Mouse (Mus musculus): ENCODE measurements around the gene Fzd9. TPM values are rescaled to one million over a fixed set of nuclear protein-coding genes. Genes with fewer than 3 reads are reported as not detected.
"Not testable (repeated sequence)": the region's sequence is repeated elsewhere in the genome, so short reads cannot be mapped to it uniquely, and the experiment has no call there.

The Fzd9 gene
- total RNA-seq, 2 experiments from 2014 or later = 4.5 to 5.0 TPM

- Histone ChIP-seq H3K27ac (no peak overlapping the region), H3K4me3 (no peak overlapping the region)
- no peak for TF ChIP-seq CTCF (conservative IDR thresholded peaks at IDR 0.05)
- no peak for DNase-seq (ENCODE audit: low spot score in 2 of 2)
Measured at GRCm38 (mm10) chr5:135242136-135242535, 8.9 kb downstream of the Fzd9 start.

- no peak for DNase-seq (ENCODE audit: low spot score in 2 of 2)
- no peak for TF ChIP-seq CTCF (conservative IDR thresholded peaks at IDR 0.05)
- no peak overlapping the region for H3K27ac ChIP-seq
- no peak overlapping the region for H3K4me3 ChIP-seq
Measured at GRCm38 (mm10) chr5:135241474-135241873, 9.6 kb downstream of the Fzd9 start.

- peak; percentile 59 for TF ChIP-seq CTCF (conservative IDR thresholded peaks at IDR 0.05)
- no peak overlapping the region for H3K27ac ChIP-seq
- DNase-seq (ENCODE audit: low spot score in 2 of 2) = no peak
- H3K4me3 ChIP-seq = no peak overlapping the region
Measured at GRCm38 (mm10) chr5:135238832-135239231, 12.2 kb downstream of the Fzd9 start.

- no peak overlapping the region for H3K4me3 ChIP-seq
- H3K27ac ChIP-seq = no peak overlapping the region
- DNase-seq (ENCODE audit: low spot score in 2 of 2) = peak; percentile 54 to 77
- peak; percentile 94 for TF ChIP-seq CTCF (conservative IDR thresholded peaks at IDR 0.05)
Measured at GRCm38 (mm10) chr5:135236571-135236970, 14.5 kb downstream of the Fzd9 start.

- DNase-seq (ENCODE audit: low spot score in 2 of 2) = no peak
- no peak overlapping the region for H3K4me3 ChIP-seq
- H3K27ac ChIP-seq = no peak overlapping the region
- TF ChIP-seq CTCF (conservative IDR thresholded peaks at IDR 0.05) = no peak
Measured at GRCm38 (mm10) chr5:135233166-135233920, 17.7 kb downstream of the Fzd9 start.

GRCm38 (mm10) chr5:135230186-135230585, 20.8 kb downstream of the Fzd9 start:
- no peak for TF ChIP-seq CTCF (conservative IDR thresholded peaks at IDR 0.05)
- Histone ChIP-seq H3K4me3 (no peak overlapping the region), H3K27ac (no peak overlapping the region)
- DNase-seq (ENCODE audit: low spot score in 2 of 2) = no peak

- not testable (repeated sequence) for DNase-seq (ENCODE audit: low spot score in 2 of 2); H3K4me3 ChIP-seq; H3K27ac ChIP-seq
- peak; percentile 56 for TF ChIP-seq CTCF (conservative IDR thresholded peaks at IDR 0.05)
Measured at GRCm38 (mm10) chr5:135225879-135226278, 25.2 kb downstream of the Fzd9 start.

- DNase-seq (ENCODE audit: low spot score in 2 of 2) = no peak
- no peak for TF ChIP-seq CTCF (conservative IDR thresholded peaks at IDR 0.05)
- no peak overlapping the region for H3K4me3 ChIP-seq
- H3K27ac ChIP-seq = no peak overlapping the region
Measured at GRCm38 (mm10) chr5:135224169-135224568, 26.9 kb downstream of the Fzd9 start.

GRCm38 (mm10) chr5:135222066-135222465, 29.0 kb downstream of the Fzd9 start:
- no peak for DNase-seq (ENCODE audit: low spot score in 2 of 2)
- no peak overlapping the region for H3K4me3 ChIP-seq
- no peak for TF ChIP-seq CTCF (conservative IDR thresholded peaks at IDR 0.05)

GRCm38 (mm10) chr5:135220941-135221340, 30.1 kb downstream of the Fzd9 start:
- Histone ChIP-seq H3K4me3 (no peak overlapping the region), H3K27ac (no peak overlapping the region)
- DNase-seq (ENCODE audit: low spot score in 2 of 2) = no peak
- no peak for TF ChIP-seq CTCF (conservative IDR thresholded peaks at IDR 0.05)

More at GRCm38 (mm10) chr5:135222066-135222465, 29.0 kb downstream of the Fzd9 start:
- H3K27ac ChIP-seq = no peak overlapping the region

GRCm38 (mm10) chr5:135216871-135217270, 34.2 kb downstream of the Fzd9 start:
- Histone ChIP-seq H3K27ac (no peak overlapping the region), H3K4me3 (no peak overlapping the region)
- no peak for TF ChIP-seq CTCF (conservative IDR thresholded peaks at IDR 0.05)
- DNase-seq (ENCODE audit: low spot score in 2 of 2) = no peak

- Histone ChIP-seq H3K4me3 (no peak overlapping the region), H3K27ac (no peak overlapping the region)
- DNase-seq (ENCODE audit: low spot score in 2 of 2) = no peak
- TF ChIP-seq CTCF (conservative IDR thresholded peaks at IDR 0.05) = peak; percentile 61
Measured at GRCm38 (mm10) chr5:135208197-135208596, 42.8 kb downstream of the Fzd9 start.

GRCm38 (mm10) chr5:135202763-135203162, 48.3 kb downstream of the Fzd9 start:
- no peak overlapping the region for H3K4me3 ChIP-seq
- no peak for DNase-seq (ENCODE audit: low spot score in 2 of 2)
- TF ChIP-seq CTCF (conservative IDR thresholded peaks at IDR 0.05) = no peak
- H3K27ac ChIP-seq = no peak overlapping the region

Small RNA genes within 50 kb of the gene (microRNA-seq; reads per million reads assigned to microRNA genes)
- gene Gm25315 = 0 reads per million in 2 experiments

Other genes starting within 250 kb of the Fzd9 start
- gene Abhd11, start 242.1 kb downstream of the Fzd9 start, total RNA-seq (2021) = 10 to 100 TPM; 30.0 to 32.7 TPM
- 10 to 100 TPM; 92.3 to 97.6 TPM for gene Stx1a, start 227.7 kb downstream of the Fzd9 start, total RNA-seq (2021)
- 10 to 100 TPM; 39.1 to 43.1 TPM for gene Dnajc30, start 187.0 kb downstream of the Fzd9 start, total RNA-seq (2021)
- 10 to 100 TPM; 49.9 to 53.4 TPM for gene Bud23, start 186.3 kb downstream of the Fzd9 start, total RNA-seq (2021)
- gene Vps37d, start 173.0 kb downstream of the Fzd9 start, total RNA-seq (2021) = 10 to 100 TPM; 29.4 to 30.3 TPM
- 1 to 10 TPM; 6.2 to 6.7 TPM for gene Mlxipl, start 161.3 kb downstream of the Fzd9 start, total RNA-seq (2021)
- 10 to 100 TPM; 29.8 to 32.0 TPM for gene Tbl2, start 101.6 kb downstream of the Fzd9 start, total RNA-seq (2021)
- 10 to 100 TPM; 55.1 to 62.6 TPM for gene Bcl7b, start 82.9 kb downstream of the Fzd9 start, total RNA-seq (2021)
- gene Baz1b, start 64.0 kb downstream of the Fzd9 start, total RNA-seq (2021) = 10 to 100 TPM; 79.9 to 87.5 TPM
- under 1 TPM; 0.47 to 0.51 TPM for gene Fkbp6, start 98.8 kb upstream of the Fzd9 start, total RNA-seq (2021)
- gene Trim50, start 102.1 kb upstream of the Fzd9 start, total RNA-seq (2021) = not detected
- 10 to 100 TPM; 21.7 to 30.1 TPM for gene Nsun5, start 118.7 kb upstream of the Fzd9 start, total RNA-seq (2021)
- 10 to 100 TPM; 48.3 to 50.2 TPM for gene Pom121, start 143.3 kb upstream of the Fzd9 start, total RNA-seq (2021)

Data from layer of hippocampus, adult 2 months (tissue).